In the genomic region with DNA sequence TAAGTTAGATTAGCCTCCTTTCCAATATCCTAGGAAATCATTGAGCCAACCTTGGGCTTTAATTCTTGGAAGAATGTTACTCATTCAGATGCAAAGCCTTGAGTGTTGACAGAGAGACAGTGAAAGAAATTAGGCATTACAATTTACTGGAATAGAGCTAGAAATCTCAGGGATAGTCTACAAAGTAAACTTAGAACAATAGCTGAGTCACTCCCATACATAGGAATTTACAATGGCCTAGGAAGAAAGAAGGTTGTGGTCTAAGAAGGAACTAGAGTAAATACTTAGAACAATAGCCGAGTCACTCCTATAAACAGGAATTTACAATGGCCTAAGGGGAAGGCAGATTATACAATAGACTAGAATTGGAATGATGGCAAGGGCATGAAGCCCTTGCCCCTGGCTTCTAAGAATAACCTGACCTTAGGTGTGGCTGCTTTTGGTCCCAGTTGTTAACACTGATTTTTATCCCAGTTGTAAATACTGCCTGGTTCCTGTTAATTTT, we compare ENCODE assay signal across 46 mouse cellular contexts. TPM values are rescaled to one million over a fixed set of nuclear protein-coding genes. Genes with fewer than 3 reads are reported as not detected.
"Had no signal": no experiment of that assay in that cellular context is flagged by ENCODE, and none has a peak within 500 bp of the region (broad histone marks: within the 10 kb centered on the region; RNA-seq: fewer than 3 reads in every experiment).

No protein-coding gene starts in this region.

- H3K27ac ChIP-seq: limb, embryonic 10.5 days; limb, embryonic 12.5 days; limb, embryonic 13.5 days; limb, embryonic 15.5 days; liver, embryonic 12.5 days; liver, embryonic 13.5 days; liver, embryonic 14.5 days; liver, embryonic 15.5 days; lung, embryonic 15.5 days; macrophage; midbrain, embryonic 10.5 days; midbrain, embryonic 12.5 days; midbrain, embryonic 13.5 days; midbrain, embryonic 15.5 days; neural tube, embryonic 12.5 days; neural tube, embryonic 13.5 days had no signal

- H3K4me2 ChIP-seq: limb, embryonic 12.5 days; limb, embryonic 13.5 days; limb, embryonic 15.5 days; liver, embryonic 11.5 days; liver, embryonic 12.5 days; liver, embryonic 13.5 days; liver, embryonic 15.5 days; lung, embryonic 14.5 days; lung, embryonic 15.5 days; midbrain, embryonic 11.5 days; midbrain, embryonic 12.5 days; midbrain, embryonic 13.5 days; midbrain, embryonic 15.5 days; neural tube, embryonic 12.5 days; neural tube, embryonic 13.5 days had no signal

- H3K4me3 ChIP-seq: limb, embryonic 10.5 days; limb, embryonic 12.5 days; limb, embryonic 13.5 days; limb, embryonic 15.5 days; liver, embryonic 12.5 days; liver, embryonic 13.5 days; liver, embryonic 15.5 days; lung, embryonic 15.5 days; megakaryocyte, embryonic 14.5 days; midbrain, embryonic 10.5 days; midbrain, embryonic 12.5 days; midbrain, embryonic 13.5 days; midbrain, embryonic 15.5 days; myocyte; neural tube, embryonic 12.5 days; neural tube, embryonic 13.5 days had no signal

- ATAC-seq: liver, embryonic 12.5 days; liver, postnatal 0 days; lung, postnatal 0 days; midbrain, embryonic 13.5 days; midbrain, embryonic 15.5 days; midbrain, embryonic 16.5 days had no signal

- DNase-seq: left cerebral cortex, postnatal 4 days; liver; liver, embryonic 13.5 days; liver, postnatal 0 days; lung, adult 18-20 months; lung, adult 2 months; lung, embryonic 14.5 days; lung, postnatal 10 days; lung, postnatal 14 days; lung, postnatal 36 days; midbrain, embryonic 14.5 days had no signal

- H3K36me3 ChIP-seq: limb, embryonic 10.5 days; limb, embryonic 12.5 days; limb, embryonic 13.5 days; limb, embryonic 15.5 days; liver, embryonic 12.5 days; liver, embryonic 13.5 days; liver, embryonic 15.5 days; lung, embryonic 15.5 days; midbrain, embryonic 10.5 days; midbrain, embryonic 12.5 days; midbrain, embryonic 13.5 days; midbrain, embryonic 15.5 days; neural tube, embryonic 12.5 days; neural tube, embryonic 13.5 days had no signal

- H3K4me1 ChIP-seq: limb, embryonic 10.5 days; limb, embryonic 12.5 days; limb, embryonic 13.5 days; limb, embryonic 15.5 days; liver, embryonic 12.5 days; liver, embryonic 13.5 days; liver, embryonic 15.5 days; lung, embryonic 15.5 days; megakaryocyte, embryonic 14.5 days; midbrain, embryonic 10.5 days; midbrain, embryonic 12.5 days; midbrain, embryonic 13.5 days; midbrain, embryonic 15.5 days; neural tube, embryonic 12.5 days; neural tube, embryonic 13.5 days had no signal

- H3K9me3 ChIP-seq: limb, embryonic 10.5 days; limb, embryonic 12.5 days; limb, embryonic 13.5 days; limb, embryonic 15.5 days; liver, embryonic 12.5 days; liver, embryonic 13.5 days; liver, embryonic 15.5 days; lung, embryonic 15.5 days; midbrain, embryonic 12.5 days; midbrain, embryonic 13.5 days; neural tube, embryonic 12.5 days; neural tube, embryonic 13.5 days had no signal

- H3K27me3 ChIP-seq: limb, embryonic 12.5 days; limb, embryonic 13.5 days; limb, embryonic 15.5 days; liver, embryonic 12.5 days; liver, embryonic 13.5 days; liver, embryonic 15.5 days; lung, embryonic 15.5 days; megakaryocyte, embryonic 14.5 days; midbrain, embryonic 12.5 days; midbrain, embryonic 13.5 days; midbrain, embryonic 15.5 days; neural tube, embryonic 12.5 days; neural tube, embryonic 13.5 days had no signal

- H3K9ac ChIP-seq: limb, embryonic 12.5 days; limb, embryonic 13.5 days; limb, embryonic 15.5 days; liver, embryonic 12.5 days; liver, embryonic 13.5 days; liver, embryonic 14.5 days; liver, embryonic 15.5 days; liver, postnatal 0 days; lung, embryonic 14.5 days; lung, embryonic 15.5 days; midbrain, embryonic 12.5 days; midbrain, embryonic 13.5 days; midbrain, embryonic 15.5 days; neural tube, embryonic 12.5 days; neural tube, embryonic 13.5 days had no signal

RNA-seq across cellular contexts. Expression of a gene that starts 15.1 kb away (rescaled TPM):
- total RNA-seq: left cerebral cortex, postnatal 10 days; left cerebral cortex, postnatal 14 days; left cerebral cortex, postnatal 25 days; left cerebral cortex, postnatal 36 days; left cerebral cortex, postnatal 4 days; liver, adult 2 months; megakaryocyte, adult 5-6 weeks; megakaryocyte-erythroid progenitor cell, adult 5-6 weeks; midbrain, postnatal 0 days; monocyte, adult 5-6 weeks had no signal
- polyA plus RNA-seq: limb, embryonic 10.5 days; limb, embryonic 11.5 days; limb, embryonic 12.5 days; limb, embryonic 13.5 days; limb, embryonic 14.5 days; limb, embryonic 15.5 days; liver, adult 2 months; liver, embryonic 11.5 days; liver, embryonic 12.5 days; liver, embryonic 13.5 days; liver, embryonic 14.5 days; liver, embryonic 15.5 days; liver, embryonic 16.5 days; lung, adult 2 months; lung, embryonic 14.5 days; lung, embryonic 15.5 days; lung, embryonic 16.5 days; lung, postnatal 0 days; macrophage; midbrain, embryonic 10.5 days; midbrain, embryonic 11.5 days; midbrain, embryonic 12.5 days; midbrain, embryonic 13.5 days; midbrain, embryonic 14.5 days; midbrain, embryonic 15.5 days; midbrain, embryonic 16.5 days; midbrain, postnatal 0 days; myocyte; neural tube, embryonic 11.5 days; neural tube, embryonic 12.5 days; neural tube, embryonic 13.5 days had no signal

RNA-seq across cellular contexts. Expression of a gene that starts 58.0 kb away (rescaled TPM):
- total RNA-seq: monocyte, adult 5-6 weeks had no signal
- polyA plus RNA-seq: macrophage had no signal
